Mouse (Mus musculus): ENCODE data around the gene Ugt1a6b. TPM values are rescaled to one million over a fixed set of nuclear protein-coding genes. Genes with fewer than 3 reads are reported as not detected.
"Not testable (repeated sequence)": the region's sequence is repeated elsewhere in the genome, so short reads cannot be mapped to it uniquely, and the experiment has no call there.

Ugt1a6b gene
- polyA plus RNA-seq (2014; fragmentation: Nextera tagmentation; extraction: Ambion mirVana), result 0.13 TPM in 1 of 2 replicates, not detected in the other

DNA sequence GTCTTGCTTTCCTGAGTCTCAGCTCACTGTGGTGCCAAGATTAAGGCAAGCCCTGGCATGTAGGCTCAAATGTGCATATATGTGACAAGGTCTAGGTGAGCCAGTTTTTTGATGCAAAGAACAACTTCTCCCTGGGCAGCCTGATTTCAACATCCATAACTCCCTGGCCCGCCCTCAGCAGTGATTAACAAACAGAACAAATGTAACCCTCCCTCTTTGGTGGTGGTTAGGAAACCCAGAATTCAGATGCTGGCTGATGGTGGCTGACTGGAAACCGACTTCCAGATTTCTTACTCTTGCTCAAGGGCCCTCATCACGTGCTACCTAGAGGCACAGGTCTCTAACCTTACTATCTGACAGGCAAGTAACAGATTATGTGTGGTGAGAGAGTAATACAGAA is at the start of gene Ugt1a6b:
Gene Ugt1a6b, plus strand, starts transcription at position 234 of the 400 bp plus-strand sequence.
- not testable (repeated sequence) for H3K4me3 ChIP-seq (replicated peaks; ENCODE audit: low read depth, low read length); H3K36me3 ChIP-seq (ENCODE audit: control insufficient read depth, insufficient read depth, low read length); H3K9me3 ChIP-seq (ENCODE audit: control insufficient read depth, low read length); H3K4me2 ChIP-seq (ENCODE audit: low read length); H3K9ac ChIP-seq (replicated peaks; ENCODE audit: low read length); H3K27ac ChIP-seq (replicated peaks; ENCODE audit: low read depth, low read length); ATAC-seq (ENCODE audit: low FRiP score, low TSS enrichment); DNase-seq; H3K27me3 ChIP-seq (ENCODE audit: control insufficient read depth, insufficient read depth, low read length); H3K4me1 ChIP-seq (ENCODE audit: control insufficient read depth, insufficient read depth, low read length)
- WGBS, result 78% methylated on average over 3 of the region's 3 CpGs

DNA sequence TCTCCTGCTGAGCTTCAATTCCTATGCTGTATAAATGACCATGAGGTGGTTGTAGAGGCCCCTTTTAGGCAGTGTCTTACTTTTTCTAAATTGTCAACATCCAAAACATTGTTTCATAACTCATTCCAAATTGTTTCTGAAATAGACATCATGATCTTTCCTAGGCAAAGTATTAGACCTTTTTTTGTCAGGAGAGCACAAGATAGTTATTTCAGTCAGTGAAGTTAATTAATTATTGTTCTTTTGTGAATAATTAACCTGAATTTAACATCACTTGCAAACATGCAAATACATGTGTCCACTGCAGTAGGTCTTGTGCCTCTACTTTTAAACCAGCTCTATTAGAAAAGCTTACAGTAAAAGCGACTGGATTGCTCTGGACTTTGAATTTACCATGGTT is 48.0 kb upstream of the Ugt1a6b start, which contains the start of gene Ugt1a10:
Gene Ugt1a10, plus strand, starts transcription at position 301 of the 400 bp plus-strand sequence.
- WGBS, result 85% methylated on average over 1 of the region's 1 CpGs

DNA sequence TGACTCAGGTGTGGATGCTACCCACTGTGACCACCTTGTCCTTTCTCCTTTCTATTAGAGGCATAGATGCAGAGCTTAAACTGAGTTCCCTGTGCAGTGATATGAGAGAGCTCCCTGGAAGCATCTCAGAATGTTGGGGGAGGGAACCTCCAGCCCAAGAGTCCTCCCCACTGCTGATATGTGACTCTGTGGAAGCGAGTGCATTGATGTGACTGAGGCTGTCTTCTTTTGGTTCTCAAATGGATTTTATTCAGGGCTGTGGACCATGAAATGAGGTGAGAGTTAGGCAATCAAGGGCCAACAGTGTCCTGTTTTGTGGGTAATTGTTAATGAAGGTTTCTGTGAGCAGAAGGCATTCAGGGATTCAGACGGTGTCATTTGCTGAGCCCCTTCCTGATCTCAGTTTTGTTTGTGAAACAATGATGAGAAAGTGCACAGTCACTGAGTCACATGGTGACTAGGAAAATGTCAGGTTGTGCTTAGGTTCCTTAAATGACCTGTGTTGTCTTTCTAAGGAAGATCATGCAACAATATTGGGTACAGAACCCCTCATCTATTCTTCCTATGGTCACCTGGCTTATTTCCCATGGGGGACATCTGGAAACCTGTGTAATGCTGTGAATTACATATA is 36.5 kb upstream of the Ugt1a6b start:
- not testable (repeated sequence) for H3K4me2 ChIP-seq (ENCODE audit: low read length); ATAC-seq (ENCODE audit: low FRiP score, low TSS enrichment); H3K4me3 ChIP-seq (replicated peaks; ENCODE audit: low read depth, low read length); H3K27ac ChIP-seq (replicated peaks; ENCODE audit: low read depth, low read length); H3K4me1 ChIP-seq (ENCODE audit: control insufficient read depth, insufficient read depth, low read length); H3K27me3 ChIP-seq (ENCODE audit: control insufficient read depth, insufficient read depth, low read length); DNase-seq; H3K36me3 ChIP-seq (ENCODE audit: control insufficient read depth, insufficient read depth, low read length); H3K9ac ChIP-seq (replicated peaks; ENCODE audit: low read length); H3K9me3 ChIP-seq (ENCODE audit: control insufficient read depth, low read length)
- WGBS, result 63% methylated on average over 1 of the region's 2 CpGs

More for the DNA sequence above, 48.0 kb upstream of the Ugt1a6b start, which contains the start of gene Ugt1a10:
- Histone ChIP-seq H3K4me1 (ENCODE audit: control insufficient read depth, insufficient read depth, low read length) (no peaks in the 10 kb centered on the region), H3K36me3 (ENCODE audit: control insufficient read depth, insufficient read depth, low read length) (no peaks in the 10 kb centered on the region), H3K27ac (replicated peaks; ENCODE audit: low read depth, low read length) (no peak within 1 kb of the TSS), H3K4me3 (replicated peaks; ENCODE audit: low read depth, low read length) (no peak within 1 kb of the TSS), H3K9ac (replicated peaks; ENCODE audit: low read length) (no peak within 1 kb of the TSS), H3K27me3 (ENCODE audit: control insufficient read depth, insufficient read depth, low read length) (no peaks in the 10 kb centered on the region), H3K4me2 (ENCODE audit: low read length) (no peak within 1 kb of the TSS), H3K9me3 (ENCODE audit: control insufficient read depth, low read length) (no peaks in the 10 kb centered on the region)
- no peak for ATAC-seq (ENCODE audit: low FRiP score, low TSS enrichment)
- no peak for DNase-seq

DNA sequence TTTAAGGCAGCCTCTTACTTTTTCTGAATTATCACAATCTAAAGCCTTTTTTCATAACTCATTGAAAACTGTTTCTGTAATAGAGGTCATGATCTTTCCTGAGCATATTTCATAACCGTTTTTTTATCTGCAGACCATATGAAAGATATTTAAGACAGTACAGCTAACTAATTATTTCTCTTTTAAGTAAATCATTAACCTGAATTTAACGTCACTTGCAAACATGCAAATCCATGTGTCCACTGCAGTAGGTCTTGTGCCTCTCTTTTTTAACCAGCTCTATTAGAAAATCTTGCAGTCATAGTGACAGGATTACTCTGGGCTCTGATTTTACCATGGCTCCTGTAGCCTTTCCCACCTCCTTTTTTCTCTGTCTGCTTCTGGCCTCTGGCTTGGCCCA is 32.6 kb upstream of the Ugt1a6b start, which contains the start of gene Ugt1a9:
Gene Ugt1a9, plus strand, starts transcription at position 306 of the 400 bp plus-strand sequence.
- Histone ChIP-seq H3K4me1 (ENCODE audit: control insufficient read depth, insufficient read depth, low read length) (no peaks in the 10 kb centered on the region), H3K36me3 (ENCODE audit: control insufficient read depth, insufficient read depth, low read length) (no peaks in the 10 kb centered on the region), H3K9ac (replicated peaks; ENCODE audit: low read length) (no peak within 1 kb of the TSS), H3K27ac (replicated peaks; ENCODE audit: low read depth, low read length) (no peak within 1 kb of the TSS), H3K27me3 (ENCODE audit: control insufficient read depth, insufficient read depth, low read length) (no peaks in the 10 kb centered on the region), H3K9me3 (ENCODE audit: control insufficient read depth, low read length) (no peaks in the 10 kb centered on the region), H3K4me3 (replicated peaks; ENCODE audit: low read depth, low read length) (no peak within 1 kb of the TSS), H3K4me2 (ENCODE audit: low read length) (no peak within 1 kb of the TSS)
- whole genome bisulfite sequencing, result 82% methylated on average over 2 of the region's 2 CpGs
- ATAC-seq (ENCODE audit: low FRiP score, low TSS enrichment), result no peak
- DNase-seq, result no peak

DNA sequence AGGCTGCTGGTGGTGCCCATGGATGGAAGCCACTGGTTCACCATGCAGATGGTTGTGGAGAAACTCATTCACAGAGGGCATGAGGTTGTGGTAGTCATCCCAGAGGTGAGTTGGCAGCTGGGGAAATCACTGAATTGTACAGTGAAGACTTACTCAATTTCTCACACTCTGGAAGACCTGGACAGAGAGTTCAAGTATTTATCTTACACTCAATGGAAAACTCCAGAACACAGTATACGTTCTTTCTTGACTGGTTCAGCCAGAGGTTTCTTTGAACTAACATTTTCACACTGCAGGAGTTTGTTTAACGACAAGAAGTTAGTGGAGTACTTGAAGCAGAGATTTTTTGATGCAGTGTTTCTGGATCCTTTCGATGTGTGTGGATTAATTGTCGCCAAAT is 32.1 kb upstream of the Ugt1a6b start:
- Histone ChIP-seq H3K27ac (replicated peaks; ENCODE audit: low read depth, low read length) (no peak overlapping the region), H3K9me3 (ENCODE audit: control insufficient read depth, low read length) (no peaks in the 10 kb centered on the region), H3K4me3 (replicated peaks; ENCODE audit: low read depth, low read length) (no peak overlapping the region), H3K4me2 (ENCODE audit: low read length) (no peak overlapping the region), H3K36me3 (ENCODE audit: control insufficient read depth, insufficient read depth, low read length) (no peaks in the 10 kb centered on the region), H3K4me1 (ENCODE audit: control insufficient read depth, insufficient read depth, low read length) (no peaks in the 10 kb centered on the region), H3K9ac (replicated peaks; ENCODE audit: low read length) (no peak overlapping the region), H3K27me3 (ENCODE audit: control insufficient read depth, insufficient read depth, low read length) (no peaks in the 10 kb centered on the region)
- DNase-seq, result no peak
- no peak for ATAC-seq (ENCODE audit: low FRiP score, low TSS enrichment)
- WGBS, result 87% methylated on average over 4 of the region's 4 CpGs

DNA sequence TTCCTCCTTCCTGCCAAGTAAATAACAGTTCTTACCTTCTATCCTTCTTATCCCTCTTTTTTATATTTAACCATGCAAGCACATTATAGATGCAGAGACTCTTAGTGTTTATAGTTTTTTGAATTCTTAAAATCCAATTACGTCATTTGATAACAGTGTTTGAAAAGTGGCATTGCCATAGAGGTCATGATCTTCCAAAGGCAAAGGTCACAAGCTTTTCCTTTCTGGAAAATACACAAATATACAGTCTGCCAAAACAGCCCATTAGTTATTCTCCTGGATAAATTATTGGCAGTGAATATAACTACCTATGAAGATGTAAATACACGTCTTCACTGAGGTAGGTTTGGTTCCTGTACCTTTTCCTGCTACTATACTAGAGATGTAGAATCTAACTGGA is 28.6 kb upstream of the Ugt1a6b start:
- no peaks in the 10 kb centered on the region for H3K27me3 ChIP-seq (ENCODE audit: control insufficient read depth, insufficient read depth, low read length)
- H3K4me3 ChIP-seq (replicated peaks; ENCODE audit: low read depth, low read length), result no peak overlapping the region
- H3K27ac ChIP-seq (replicated peaks; ENCODE audit: low read depth, low read length), result no peak overlapping the region
- H3K9me3 ChIP-seq (ENCODE audit: control insufficient read depth, low read length), result no peaks in the 10 kb centered on the region
- no peak for ATAC-seq (ENCODE audit: low FRiP score, low TSS enrichment)
- DNase-seq, result no peak
- no peak overlapping the region for H3K9ac ChIP-seq (replicated peaks; ENCODE audit: low read length)
- 91% methylated on average over 2 of the region's 2 CpGs for WGBS
- no peaks in the 10 kb centered on the region for H3K36me3 ChIP-seq (ENCODE audit: control insufficient read depth, insufficient read depth, low read length)
- H3K4me1 ChIP-seq (ENCODE audit: control insufficient read depth, insufficient read depth, low read length), result no peaks in the 10 kb centered on the region
- no peak overlapping the region for H3K4me2 ChIP-seq (ENCODE audit: low read length)

DNA sequence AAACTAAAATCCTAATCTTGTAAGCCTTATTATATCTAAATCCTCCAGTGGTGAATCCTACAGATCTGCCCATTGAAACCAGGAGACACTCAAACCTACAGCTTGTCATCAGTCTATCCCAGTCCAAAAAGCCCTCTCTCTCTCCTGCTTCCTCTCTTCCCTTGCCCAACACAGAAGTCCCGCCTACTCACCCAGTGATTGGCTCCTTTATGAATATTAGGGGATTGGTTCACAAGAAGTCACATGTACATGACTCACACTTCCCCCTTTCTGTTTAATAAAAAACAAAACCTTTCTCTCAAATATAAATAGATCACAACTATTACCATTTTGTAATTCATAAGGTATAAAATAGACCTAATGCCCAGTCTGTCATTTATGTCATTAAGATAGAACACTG is 25.9 kb upstream of the Ugt1a6b start:
- no peak overlapping the region for H3K4me3 ChIP-seq (replicated peaks; ENCODE audit: low read depth, low read length)
- no peaks in the 10 kb centered on the region for H3K27me3 ChIP-seq (ENCODE audit: control insufficient read depth, insufficient read depth, low read length)
- no peaks in the 10 kb centered on the region for H3K9me3 ChIP-seq (ENCODE audit: control insufficient read depth, low read length)
- H3K4me1 ChIP-seq (ENCODE audit: control insufficient read depth, insufficient read depth, low read length), result no peaks in the 10 kb centered on the region
- H3K27ac ChIP-seq (replicated peaks; ENCODE audit: low read depth, low read length), result no peak overlapping the region
- ATAC-seq (ENCODE audit: low FRiP score, low TSS enrichment) (no peak), DNase-seq (no peak)
- no peak overlapping the region for H3K9ac ChIP-seq (replicated peaks; ENCODE audit: low read length)
- WGBS, result 96% methylated on average over 1 of the region's 1 CpGs
- H3K4me2 ChIP-seq (ENCODE audit: low read length), result no peak overlapping the region
- H3K36me3 ChIP-seq (ENCODE audit: control insufficient read depth, insufficient read depth, low read length), result no peaks in the 10 kb centered on the region

DNA sequence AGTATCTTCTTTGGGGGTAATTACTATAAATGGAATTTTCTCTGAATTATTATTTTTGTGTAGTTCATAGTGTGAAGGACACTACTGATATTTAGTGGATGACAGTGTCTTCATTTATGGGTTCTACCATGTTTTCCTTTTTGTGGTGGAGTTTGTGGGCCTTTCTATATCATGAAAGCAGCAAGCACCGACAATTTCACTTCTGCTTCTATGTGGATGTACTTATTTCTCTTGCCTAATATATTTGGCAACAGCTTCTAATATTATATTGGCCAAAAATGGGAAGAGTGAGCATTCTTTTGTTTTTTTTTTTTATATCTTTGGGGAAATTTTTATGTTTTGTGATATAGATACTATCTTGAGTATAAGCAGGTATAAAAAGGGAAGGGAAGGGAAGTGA is 21.4 kb upstream of the Ugt1a6b start:
- no peaks in the 10 kb centered on the region for H3K27me3 ChIP-seq (ENCODE audit: control insufficient read depth, insufficient read depth, low read length)
- 96% methylated on average over 1 of the region's 1 CpGs for WGBS
- no peak overlapping the region for H3K9ac ChIP-seq (replicated peaks; ENCODE audit: low read length)
- H3K9me3 ChIP-seq (ENCODE audit: control insufficient read depth, low read length), result no peaks in the 10 kb centered on the region
- H3K4me1 ChIP-seq (ENCODE audit: control insufficient read depth, insufficient read depth, low read length), result no peaks in the 10 kb centered on the region
- no peak for ATAC-seq (ENCODE audit: low FRiP score, low TSS enrichment)
- H3K4me3 ChIP-seq (replicated peaks; ENCODE audit: low read depth, low read length), result no peak overlapping the region
- H3K27ac ChIP-seq (replicated peaks; ENCODE audit: low read depth, low read length), result no peak overlapping the region
- no peaks in the 10 kb centered on the region for H3K36me3 ChIP-seq (ENCODE audit: control insufficient read depth, insufficient read depth, low read length)
- DNase-seq, result no peak
- H3K4me2 ChIP-seq (ENCODE audit: low read length), result no peak overlapping the region

DNA sequence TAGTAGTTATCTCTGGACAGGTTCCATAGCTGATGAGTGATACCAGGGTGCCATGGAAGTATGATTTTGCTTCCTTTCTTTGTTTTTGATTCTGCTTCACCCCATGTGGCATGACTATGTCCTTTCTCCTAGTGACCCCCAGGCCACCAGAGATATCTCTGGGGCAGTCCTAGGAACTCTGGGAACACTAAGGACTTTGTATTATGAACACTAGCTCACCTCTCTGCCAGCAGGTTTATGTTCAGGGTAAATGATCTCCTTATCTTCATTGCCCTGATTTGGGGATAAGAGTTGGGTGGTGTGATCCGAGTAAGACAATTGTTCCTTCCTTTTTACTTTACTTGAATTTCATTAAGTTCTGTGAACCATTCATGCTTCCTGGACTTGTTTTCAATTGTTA is 16.9 kb upstream of the Ugt1a6b start:
- Histone ChIP-seq H3K4me2 (ENCODE audit: low read length) (no peak overlapping the region), H3K9me3 (ENCODE audit: control insufficient read depth, low read length) (no peaks in the 10 kb centered on the region), H3K9ac (replicated peaks; ENCODE audit: low read length) (no peak overlapping the region), H3K36me3 (ENCODE audit: control insufficient read depth, insufficient read depth, low read length) (no peaks in the 10 kb centered on the region), H3K4me1 (ENCODE audit: control insufficient read depth, insufficient read depth, low read length) (no peaks in the 10 kb centered on the region), H3K27me3 (ENCODE audit: control insufficient read depth, insufficient read depth, low read length) (no peaks in the 10 kb centered on the region), H3K27ac (replicated peaks; ENCODE audit: low read depth, low read length) (no peak overlapping the region), H3K4me3 (replicated peaks; ENCODE audit: low read depth, low read length) (no peak overlapping the region)
- WGBS, result 84% methylated on average over 1 of the region's 1 CpGs
- ATAC-seq (ENCODE audit: low FRiP score, low TSS enrichment) (no peak), DNase-seq (no peak)
